Mouse (Mus musculus) mouse embryonic stem cell (cell line): ENCODE measurements at regions not wholly inside any gene's neighbourhood (a gene's known extent, or its start where the extent isn't known, plus 50 kb on each side); places are given as distances from the start of the nearest gene placed in this dataset.

Source experiments
- in situ Hi-C, 2 experiments: fragments of 300-500 bp; cut with MboI; formaldehyde crosslinking; loops; 1 replicate in 1 of 2; 3 replicates in 1 of 2; pipeline ENCODE4 v1.14.3; 2019 to 2020; ENCODE audit warnings: low sequenced_read_pairs in 2 of 2, low pct_unique_long_range_greater_than_20kb in 1 of 2, mixed read lengths in 1 of 2; ENCODE audit not compliant: unreplicated experiment in 1 of 2

DNA sequence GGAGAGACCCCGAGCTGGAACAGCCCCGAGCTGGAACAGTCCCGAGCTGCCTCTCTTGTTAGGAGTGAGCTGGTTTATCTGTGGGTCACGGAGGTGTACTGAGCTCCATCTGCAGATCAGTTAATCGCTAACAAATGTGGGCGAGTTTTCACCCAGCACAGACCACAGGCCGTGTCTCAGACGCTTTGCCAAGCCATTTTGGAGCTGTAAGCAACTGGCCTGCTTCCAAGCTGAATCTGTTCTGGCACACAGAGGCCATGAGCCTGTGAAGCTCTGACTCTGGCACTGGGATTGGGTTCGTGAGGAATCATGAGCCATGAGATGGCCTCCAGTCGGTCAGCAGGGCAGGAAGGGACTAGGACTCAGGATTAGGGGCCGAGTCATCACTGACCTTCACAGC, 265.5 kb downstream of the Prex1 start:
- in situ Hi-C loops: loop anchor here in 1 of 2 experiments (25.0 kb wide), 1 partner anchor 361 kb away; no protein-coding TSS in a partner anchor

DNA sequence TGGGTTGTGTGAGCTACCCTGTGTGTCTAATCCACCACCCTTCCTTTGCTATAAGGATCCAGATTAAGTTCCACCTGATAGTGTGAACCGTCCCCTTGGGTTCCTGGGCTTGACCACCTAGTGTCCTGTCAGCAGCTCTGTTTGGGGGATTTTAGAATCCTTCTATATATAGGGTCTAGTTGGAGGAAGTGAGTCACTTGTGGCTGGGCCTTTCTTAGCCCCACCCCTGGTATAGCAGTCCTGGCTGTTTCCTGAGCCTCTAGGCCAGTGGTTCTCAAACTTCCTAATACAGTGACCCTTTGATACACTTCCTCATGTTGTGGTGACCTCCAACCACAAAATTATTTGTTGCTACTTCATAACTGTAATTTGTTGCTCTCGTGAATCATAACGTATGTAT, 267.1 kb downstream of the Prex1 start:
- in situ Hi-C loops: loop anchor here in 1 of 2 experiments (25.0 kb wide), 1 partner anchor 359 kb away; no protein-coding TSS in a partner anchor

DNA sequence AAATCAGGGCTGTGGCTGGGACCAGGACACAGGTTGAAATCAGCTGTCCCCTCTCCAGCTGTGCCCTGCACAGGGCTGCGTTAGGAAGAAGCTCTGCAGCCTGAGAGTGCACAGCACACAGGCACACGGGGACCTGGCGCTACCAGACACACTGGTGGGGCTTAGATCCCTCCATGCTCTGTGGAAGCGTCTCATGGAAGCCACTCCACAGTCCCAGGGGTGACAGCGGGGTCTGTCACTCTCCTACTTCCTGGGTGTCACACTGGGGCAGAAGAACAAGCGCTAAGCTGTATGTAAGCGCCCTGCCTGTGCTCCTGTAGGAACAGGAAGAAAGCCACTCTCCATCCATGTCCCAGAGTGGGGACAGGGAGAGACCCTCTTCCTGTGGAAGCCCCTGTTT, 267.8 kb downstream of the Prex1 start:
- in situ Hi-C loops: loop anchor here in 1 of 2 experiments (25.0 kb wide), 1 partner anchor 359 kb away; no protein-coding TSS in a partner anchor

DNA sequence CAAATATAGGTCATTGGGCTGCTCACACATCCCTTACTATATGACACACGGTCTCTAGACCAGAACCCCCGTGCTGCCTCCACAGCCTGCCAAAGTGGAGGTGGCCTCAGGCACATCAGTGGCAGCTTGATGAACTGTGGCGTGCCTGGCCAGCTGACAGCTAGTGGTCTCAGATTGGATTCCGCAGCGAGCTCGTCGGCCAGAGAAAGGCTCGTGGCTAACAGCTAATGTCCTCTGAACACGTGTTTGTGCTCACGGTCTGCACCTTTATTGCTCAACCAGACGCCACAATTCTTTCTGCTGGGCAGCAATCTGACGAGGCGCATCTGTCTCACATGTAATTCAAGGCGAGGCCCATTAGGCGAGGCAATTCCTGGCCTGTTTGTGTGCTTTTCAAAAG, 270.6 kb downstream of the Prex1 start:
- in situ Hi-C loops: loop anchor here in 1 of 2 experiments (25.0 kb wide), 1 partner anchor 356 kb away; no protein-coding TSS in a partner anchor

DNA sequence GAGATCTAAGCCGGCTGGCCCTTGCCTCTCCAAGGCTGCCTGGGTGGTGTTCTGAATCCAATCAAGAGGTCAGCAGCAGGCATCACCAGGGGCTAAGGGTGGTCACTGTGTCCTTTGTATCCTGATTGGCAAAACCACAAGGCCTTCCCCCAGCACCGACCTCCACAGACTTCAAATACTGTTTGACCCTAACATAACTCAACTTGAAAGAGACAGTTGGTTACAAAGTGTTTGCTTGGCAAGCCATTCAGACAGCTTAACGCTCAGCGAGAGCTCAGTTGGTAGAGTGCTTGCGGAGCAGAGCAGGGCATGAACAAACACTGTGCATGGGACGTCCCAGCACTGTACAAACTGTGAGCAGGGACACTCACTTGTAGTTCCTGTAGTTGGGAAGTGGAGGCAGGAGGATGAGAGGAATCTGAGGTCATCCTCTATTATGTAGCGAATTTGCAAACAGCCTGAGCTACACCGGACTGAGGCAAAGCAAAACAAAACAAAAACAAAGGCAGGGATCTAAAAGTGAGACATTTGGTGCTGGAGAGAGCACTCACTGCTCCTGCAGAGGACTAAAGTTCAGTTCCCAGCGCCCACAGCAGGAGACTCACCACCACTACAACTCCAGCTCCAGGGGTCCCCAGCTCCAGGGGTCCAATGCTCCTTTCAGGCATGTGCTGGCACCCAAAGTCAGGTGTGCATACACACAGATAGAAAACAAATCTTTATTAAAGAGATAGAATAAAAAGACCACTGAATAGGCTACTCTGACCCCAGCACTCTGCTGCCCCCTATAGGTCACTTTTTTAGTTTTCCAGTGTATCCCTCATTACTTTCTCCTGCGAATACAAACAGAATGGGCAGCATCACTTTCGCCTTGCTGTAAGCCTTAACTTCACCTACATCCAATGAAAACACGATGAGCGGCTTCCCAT, 273.5 kb downstream of the Prex1 start:
- in situ Hi-C loops: loop anchor here in 1 of 2 experiments (25.0 kb wide), 1 partner anchor 353 kb away; no protein-coding TSS in a partner anchor

DNA sequence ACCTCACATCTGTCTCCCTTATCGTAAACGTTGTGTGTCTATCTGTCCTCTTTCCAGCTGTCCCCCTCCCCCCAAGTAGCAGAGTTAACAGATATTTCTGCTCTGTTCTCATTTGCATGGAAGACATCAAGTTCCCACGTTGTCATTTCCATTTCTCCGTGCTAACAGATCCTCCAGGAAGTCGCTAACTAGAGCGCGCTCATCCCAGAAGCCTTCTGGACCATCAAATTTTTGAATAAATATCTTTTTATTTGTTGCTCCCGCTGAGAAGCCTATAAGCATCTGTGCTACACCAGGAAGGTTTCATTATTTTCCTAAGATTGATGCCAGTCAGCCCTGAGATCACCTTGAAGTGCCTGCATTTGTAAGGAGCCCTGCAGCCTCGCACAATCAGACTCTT, 275.4 kb downstream of the Prex1 start:
- in situ Hi-C loops: loop anchor here in 1 of 2 experiments (25.0 kb wide), 1 partner anchor 351 kb away; no protein-coding TSS in a partner anchor

DNA sequence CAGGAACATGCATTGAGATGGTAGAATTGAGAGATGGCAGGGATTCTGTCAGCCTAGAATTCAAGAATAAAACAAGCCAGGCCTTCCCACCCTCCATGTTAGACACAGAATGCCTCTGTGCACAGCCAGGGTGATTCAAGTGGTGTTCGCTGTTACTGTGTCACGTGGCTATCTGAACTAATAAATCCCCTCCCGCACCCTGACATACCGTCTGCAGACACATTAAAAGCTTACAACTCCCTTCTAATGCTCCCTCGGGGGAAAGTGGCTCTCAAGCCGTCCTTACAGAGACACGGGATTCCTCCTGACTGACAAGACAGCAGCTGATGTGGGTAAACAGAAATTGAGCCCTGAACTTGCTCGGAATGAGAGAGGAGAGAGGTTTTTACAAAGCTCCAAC, 279.1 kb downstream of the Prex1 start:
- in situ Hi-C loops: loop anchor here in 1 of 2 experiments (25.0 kb wide), 1 partner anchor 347 kb away; no protein-coding TSS in a partner anchor

DNA sequence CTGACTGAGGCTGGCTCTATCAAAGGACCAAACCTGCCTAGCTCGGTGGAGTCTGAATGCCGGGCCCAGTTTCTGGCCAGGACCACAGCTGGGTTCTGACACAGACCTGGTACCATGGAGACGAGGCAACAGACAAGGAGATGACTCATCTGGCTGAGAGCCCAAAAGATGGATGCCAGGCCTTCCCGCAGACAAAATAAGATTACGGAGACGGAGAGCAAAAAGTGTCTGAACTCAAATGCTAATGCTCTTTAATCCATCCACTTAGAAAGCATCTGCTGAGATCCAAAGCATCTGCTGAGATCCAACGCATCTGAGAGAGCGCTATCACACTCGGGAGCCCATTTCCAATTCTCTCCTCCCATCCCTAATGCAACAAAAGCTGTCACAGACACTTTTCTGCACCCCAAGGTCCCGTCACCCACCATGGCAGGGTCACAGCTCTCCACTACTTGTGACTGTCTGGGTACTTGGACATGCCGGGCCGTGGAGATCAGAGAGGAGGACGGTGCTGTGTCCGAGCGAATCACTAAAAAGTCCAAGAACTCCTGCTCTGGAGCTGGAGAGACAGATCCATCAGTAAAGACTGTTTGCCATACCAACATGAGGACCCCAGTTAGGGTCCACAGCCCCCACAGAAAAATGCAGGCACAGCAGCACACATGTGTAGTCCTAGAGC, 278.3 kb upstream of the Sulf2 start:
- in situ Hi-C loops: loop anchor here in 1 of 2 experiments (25.0 kb wide), 1 partner anchor 346 kb away; no protein-coding TSS in a partner anchor

DNA sequence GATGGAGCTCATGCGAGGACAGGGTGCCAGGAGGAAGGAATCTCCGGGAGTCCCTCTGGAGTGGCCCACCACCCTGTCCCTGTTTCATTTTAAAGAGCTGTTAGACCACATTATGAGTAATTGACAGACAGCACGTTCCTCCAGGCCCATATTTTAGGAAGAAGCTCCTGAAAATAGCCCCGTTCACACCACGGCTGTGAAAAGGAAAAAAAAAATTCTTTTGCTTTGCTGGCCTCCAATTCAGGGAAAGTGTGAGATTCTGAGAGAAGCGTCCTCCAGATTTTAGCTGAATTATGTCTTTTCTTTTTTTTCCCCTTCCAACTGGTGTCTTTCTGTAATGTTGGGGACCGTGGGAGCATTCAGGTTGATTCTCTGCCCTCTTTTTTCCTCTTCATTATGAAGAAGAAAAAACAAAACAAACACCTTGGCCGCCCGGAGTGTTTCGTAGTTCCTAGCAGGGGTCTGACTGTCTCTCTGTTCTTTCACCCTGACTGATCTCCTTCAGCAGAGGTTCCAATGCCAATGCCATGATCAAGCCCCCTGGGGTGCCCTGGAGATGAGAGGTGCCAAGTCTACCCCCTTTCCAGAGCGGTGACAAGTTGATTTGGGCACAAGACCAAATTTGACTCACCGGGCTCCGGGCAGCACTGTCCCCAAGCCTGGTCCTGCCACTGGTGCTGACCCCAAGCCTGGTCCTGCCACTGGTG, 277.6 kb upstream of the Sulf2 start:
- in situ Hi-C loops: loop anchor here in 1 of 2 experiments (25.0 kb wide), 1 partner anchor 346 kb away; no protein-coding TSS in a partner anchor

DNA sequence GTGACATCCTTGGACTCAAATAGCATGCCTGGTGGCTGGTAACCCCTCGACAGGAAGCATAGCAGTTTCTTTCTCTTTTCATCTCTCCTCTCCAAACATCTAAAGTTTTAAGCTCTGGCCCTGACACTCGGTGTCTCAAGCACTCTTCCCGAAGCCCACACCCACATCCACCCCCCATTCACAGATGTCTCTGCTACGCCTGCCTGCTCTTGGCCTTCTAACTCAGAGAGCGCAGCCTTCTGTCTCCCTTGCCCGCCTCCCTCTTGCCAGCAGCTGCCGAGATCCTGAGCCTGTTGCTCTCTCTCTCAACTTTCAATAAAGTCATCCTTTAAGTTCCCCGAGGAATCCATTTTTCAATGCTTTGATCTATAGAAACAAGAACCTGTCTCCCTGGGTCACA, 277.1 kb upstream of the Sulf2 start:
- in situ Hi-C loops: loop anchor here in 1 of 2 experiments (25.0 kb wide), 1 partner anchor 345 kb away; no protein-coding TSS in a partner anchor

DNA sequence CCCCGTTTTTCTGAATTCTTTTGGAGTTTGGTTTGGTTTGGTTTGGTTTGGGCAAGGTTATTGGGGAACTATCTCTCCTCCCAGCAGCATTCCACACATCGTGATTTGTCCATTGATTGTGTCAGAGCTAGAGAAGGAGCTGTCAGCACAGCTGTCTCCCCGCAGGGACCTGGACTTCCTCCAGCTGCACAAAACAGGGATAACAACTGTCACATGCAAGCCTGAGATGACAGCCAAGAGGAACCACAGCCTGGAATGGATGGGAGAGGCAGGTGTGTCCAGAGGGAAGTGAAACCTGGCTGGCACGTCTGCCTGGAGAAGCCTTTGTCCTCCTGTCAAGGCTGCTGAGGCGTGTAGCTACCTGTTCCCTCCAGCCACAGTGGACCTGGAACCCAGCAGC, 274.5 kb upstream of the Sulf2 start:
- in situ Hi-C loops: loop anchor here in 1 of 2 experiments (25.0 kb wide), 1 partner anchor 343 kb away; no protein-coding TSS in a partner anchor

DNA sequence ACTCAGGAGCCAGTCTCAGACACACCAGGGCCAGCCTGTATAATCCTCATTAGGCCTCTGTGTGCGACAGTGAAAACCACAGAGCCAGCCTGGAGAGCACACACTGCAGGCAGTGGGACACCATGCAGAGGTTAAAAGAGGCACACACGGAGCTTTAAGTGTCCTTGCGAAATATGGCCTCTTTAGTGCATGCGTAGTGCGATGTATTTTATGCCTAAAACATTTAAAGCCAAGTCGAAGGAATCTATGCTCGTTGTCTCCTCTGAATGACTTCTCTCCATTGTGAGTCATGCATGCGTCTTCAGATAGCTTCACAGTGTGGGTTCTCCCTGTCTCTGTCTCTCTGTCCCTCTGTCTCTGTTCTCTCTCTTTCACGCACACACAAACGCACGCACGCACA, 274.0 kb upstream of the Sulf2 start:
- in situ Hi-C loops: loop anchor here in 1 of 2 experiments (25.0 kb wide), 1 partner anchor 342 kb away; no protein-coding TSS in a partner anchor

DNA sequence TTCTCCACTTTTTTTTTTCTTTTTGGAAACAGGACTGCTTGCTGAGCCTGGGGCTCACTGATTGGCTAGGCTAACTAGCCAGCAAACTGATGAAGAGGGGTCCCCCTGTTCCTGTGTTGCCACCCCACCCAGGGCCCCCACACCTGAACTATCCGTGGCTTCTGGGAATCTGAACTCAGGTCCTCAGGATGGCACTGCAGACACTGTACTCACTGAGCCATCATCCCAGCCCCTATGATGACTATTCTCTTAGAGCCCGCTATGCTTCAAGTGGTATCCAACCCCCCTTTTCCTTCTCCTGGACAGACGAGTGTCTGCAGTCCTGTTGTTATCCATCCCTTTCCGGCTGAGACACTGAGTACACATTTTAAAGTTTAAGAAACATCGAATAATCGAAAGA, 271.9 kb upstream of the Sulf2 start:
- in situ Hi-C loops: loop anchor here in 1 of 2 experiments (25.0 kb wide), 1 partner anchor 340 kb away; no protein-coding TSS in a partner anchor

DNA sequence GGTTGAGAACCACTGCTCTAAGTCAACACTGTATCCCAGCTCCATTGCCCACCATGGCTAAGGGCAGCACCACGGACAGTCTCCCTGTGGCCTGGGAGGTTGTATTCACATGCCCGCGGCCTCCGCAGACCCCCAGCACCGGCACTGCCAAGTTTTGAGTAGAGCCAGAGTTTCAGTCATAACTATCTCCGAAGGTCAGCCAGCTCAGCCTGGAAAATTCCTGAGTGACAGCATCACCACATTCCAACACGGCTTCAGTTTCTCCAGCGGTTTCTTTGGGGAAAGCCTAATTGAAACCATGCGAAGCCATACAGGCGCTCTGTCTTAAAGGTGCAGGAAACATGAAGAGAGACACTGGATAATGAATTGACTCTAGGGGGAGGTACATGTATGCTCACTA, 271.5 kb upstream of the Sulf2 start:
- in situ Hi-C loops: loop anchor here in 1 of 2 experiments (25.0 kb wide), 1 partner anchor 340 kb away; no protein-coding TSS in a partner anchor

DNA sequence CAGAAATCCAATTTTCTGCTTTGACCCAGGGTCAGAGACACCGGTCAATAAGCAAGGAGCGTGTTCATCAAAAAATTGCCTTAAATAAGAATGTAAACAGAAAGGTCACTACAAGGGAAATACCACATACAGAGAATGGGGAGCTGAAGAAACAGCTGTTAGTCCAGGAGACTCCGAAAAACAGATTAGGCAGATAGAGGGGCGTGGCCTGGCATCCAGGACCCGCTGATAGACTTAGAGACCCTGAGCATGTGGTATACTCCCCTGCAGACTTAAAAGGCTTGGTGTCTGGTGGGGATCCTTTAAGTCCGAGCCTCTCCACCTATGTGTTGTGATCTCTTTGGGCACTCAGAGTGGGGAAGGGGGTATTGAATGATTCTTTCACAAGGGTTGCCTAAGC, 271.0 kb upstream of the Sulf2 start:
- in situ Hi-C loops: loop anchor here in 1 of 2 experiments (25.0 kb wide), 1 partner anchor 339 kb away; no protein-coding TSS in a partner anchor

DNA sequence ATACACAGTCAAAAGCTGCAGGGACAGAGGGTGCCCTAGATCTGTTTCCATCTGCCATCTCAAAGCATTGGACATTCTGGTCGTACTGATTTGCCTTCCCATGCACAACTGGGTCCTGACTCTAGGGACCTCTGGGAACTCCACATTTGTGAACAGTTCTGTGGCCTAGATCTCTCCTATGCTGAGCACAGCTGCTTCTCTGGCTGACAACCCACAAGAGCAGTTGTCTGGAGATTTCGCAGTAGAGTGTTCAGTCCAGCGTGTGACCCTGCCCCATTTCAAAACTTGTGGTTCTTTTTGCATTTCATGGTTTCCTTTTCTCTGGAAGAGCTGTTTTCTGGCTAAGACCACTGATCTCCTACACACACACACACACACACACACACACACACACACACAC, 269.7 kb upstream of the Sulf2 start:
- in situ Hi-C loops: loop anchor here in 1 of 2 experiments (25.0 kb wide), 1 partner anchor 338 kb away; no protein-coding TSS in a partner anchor

DNA sequence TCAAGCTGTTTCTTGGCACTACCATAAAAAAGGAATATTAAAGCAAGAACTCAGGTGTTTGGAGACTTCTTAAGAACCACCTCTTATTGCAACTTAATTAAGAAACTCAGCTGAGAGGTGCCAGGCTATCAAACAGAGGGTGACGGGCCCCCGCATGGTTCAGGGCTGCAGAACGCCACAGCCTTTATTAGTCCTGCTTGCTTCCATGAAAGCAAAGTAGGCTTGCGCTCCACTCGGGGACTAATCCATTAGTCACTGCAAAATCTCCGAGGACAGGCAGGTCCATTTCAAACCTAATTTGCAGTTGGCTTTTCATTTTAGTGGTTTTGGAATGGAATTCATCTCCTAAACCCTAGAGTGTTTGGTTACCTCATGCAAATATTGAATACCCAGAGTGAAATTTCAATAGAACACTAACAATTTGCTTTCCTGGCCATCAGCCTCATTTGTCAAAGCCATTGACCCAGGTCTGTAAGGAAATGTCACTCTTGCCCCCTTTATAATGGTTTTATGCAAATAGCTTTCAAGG, 267.7 kb upstream of the Sulf2 start:
- in situ Hi-C loops: no loop called here

DNA sequence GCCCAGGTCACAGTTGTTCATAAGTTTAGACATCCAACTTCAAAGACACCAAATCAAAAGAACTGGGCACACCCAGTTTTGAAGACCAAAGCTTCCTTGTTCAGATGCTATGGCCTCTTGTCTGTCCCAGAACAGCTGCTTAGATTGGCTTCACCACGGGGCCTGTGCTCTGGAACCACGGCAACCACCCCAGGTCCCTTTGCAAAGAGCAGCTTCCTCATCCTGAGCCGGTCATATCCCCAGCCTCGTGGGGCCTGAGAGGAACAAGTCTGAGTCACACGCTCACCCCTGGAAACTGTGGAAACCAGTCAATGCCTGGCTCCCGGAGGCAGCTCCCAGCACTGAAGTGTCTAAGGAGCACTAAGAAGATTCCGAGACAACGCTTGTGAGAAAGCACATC, 264.8 kb upstream of the Sulf2 start:
- in situ Hi-C loops: no loop called here
